Mouse (Mus musculus): Measurements from ENCODE around the gene Trim75.

The Trim75 gene

GRCm38 (mm10) chr8:64944831-64945230, 42.8 kb downstream of the Trim75 start:
- peak; percentile 71 for DNase-seq (ENCODE audit: low read depth, low spot score)

DNA sequence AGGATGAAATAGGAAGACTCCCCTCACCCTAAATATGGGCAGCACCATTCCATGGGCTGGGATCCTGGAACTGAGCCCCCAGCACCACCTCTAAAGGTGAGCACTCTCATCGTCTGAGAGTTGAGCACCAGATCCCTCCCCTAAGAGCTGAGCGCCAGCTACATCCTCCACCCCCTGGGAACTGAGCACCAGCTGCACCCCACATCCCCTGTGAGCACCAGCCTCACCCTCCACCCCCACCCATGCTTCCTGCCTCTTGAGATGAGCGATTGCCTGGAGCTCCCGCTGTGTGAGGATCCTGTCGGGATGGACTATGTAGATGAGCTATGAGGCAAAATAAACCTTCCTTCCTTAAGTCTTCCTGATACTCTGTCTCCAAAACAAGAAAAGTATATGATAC, 44.7 kb downstream of the Trim75 start:
- no peak for DNase-seq (ENCODE audit: low read depth, low spot score)

DNA sequence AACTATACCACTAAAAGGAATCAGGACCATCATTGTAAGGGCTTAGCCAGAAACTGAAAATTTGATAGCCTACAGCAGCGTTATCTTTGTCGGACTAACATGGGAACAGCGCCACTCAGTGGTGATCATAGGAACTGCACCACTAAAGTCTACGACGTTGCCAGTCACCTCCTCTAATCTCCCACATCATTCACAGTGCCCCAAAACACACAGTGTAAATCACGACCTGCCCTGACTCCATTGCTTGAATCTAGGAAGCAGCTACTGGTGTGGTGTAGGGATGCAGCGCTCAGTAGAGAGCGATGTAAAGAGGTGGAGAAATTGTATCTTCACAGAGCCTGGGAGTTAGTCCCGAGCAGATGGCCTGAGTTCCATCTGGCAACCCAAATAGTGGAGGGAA, 46.1 kb downstream of the Trim75 start:
- peak; percentile 87 for DNase-seq (ENCODE audit: low read depth, low spot score)

DNA sequence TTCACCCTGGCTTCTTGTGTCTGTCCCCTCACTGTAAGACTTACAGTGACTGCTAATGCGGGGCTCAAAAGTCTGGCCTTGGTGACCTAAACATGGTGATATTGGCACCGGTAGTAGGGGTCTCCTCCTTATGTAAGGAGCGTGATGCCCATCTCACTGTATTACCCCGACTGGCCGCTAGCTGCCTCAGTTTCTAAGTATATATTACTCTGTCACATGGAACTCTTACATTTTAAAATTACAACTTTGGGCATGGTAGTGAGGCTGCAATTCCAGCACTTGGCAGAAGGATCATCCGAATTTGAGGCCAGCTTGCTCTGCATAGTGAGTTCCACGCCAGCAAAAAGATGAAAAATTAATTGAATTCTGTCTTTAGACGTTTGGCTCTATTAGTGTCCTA, 46.6 kb downstream of the Trim75 start:
- DNase-seq (ENCODE audit: low read depth, low spot score): no peak

GRCm38 (mm10) chr8:64934997-64935396, 52.6 kb downstream of the Trim75 start:
- no peak for DNase-seq (ENCODE audit: low read depth, low spot score)
